Mouse (Mus musculus) telencephalon, adult 2 months (tissue): ENCODE data around the gene 1110017D15Rik.
"Not testable (repeated sequence)": the region's sequence is repeated elsewhere in the genome, so short reads cannot be mapped to it uniquely, and the experiment has no call there.

Source experiments
- DNase-seq: peaks from one replicate; pipeline ENCODE4 v3.0.0-alpha.2; 2011; ENCODE audit warnings: low read depth, low spot score

The 1110017D15Rik gene

GRCm38 (mm10) chr4:41481601-41482017 lies 35.5 kb downstream of the 1110017D15Rik start:
- no peak for DNase-seq

- no peak for DNase-seq
Observed at GRCm38 (mm10) chr4:41480254-41480653, 36.9 kb downstream of the 1110017D15Rik start.

- no peak for DNase-seq
Observed at GRCm38 (mm10) chr4:41479456-41479804, 37.7 kb downstream of the 1110017D15Rik start.

- DNase-seq = no peak
Observed at GRCm38 (mm10) chr4:41478751-41479455, 38.2 kb downstream of the 1110017D15Rik start.

GRCm38 (mm10) chr4:41477648-41478160 lies 39.4 kb downstream of the 1110017D15Rik start:
- no peak for DNase-seq

DNA sequence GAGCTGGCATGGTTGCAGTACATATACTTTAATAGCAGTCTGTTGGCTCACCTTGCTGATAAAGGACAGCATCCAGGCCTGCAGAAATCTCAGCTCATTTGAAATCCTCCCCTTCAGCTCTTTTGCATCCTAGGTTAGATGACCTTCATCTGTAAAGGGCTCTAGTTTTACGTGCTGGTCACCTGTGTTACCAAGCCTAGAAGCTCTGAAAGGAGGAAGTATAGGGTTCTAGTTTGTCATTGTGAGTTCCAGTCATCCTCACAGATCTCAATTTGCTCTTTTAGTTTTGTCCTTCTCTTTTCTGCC lies 45.8 kb downstream of the 1110017D15Rik start:
- no peak for DNase-seq

GRCm38 (mm10) chr4:41470684-41471383 lies 46.3 kb downstream of the 1110017D15Rik start:
- DNase-seq = peak; percentile 87

GRCm38 (mm10) chr4:41470051-41470683 lies 47.0 kb downstream of the 1110017D15Rik start:
- no peak for DNase-seq

GRCm38 (mm10) chr4:41469199-41469598 lies 47.9 kb downstream of the 1110017D15Rik start:
- DNase-seq = no peak

DNA sequence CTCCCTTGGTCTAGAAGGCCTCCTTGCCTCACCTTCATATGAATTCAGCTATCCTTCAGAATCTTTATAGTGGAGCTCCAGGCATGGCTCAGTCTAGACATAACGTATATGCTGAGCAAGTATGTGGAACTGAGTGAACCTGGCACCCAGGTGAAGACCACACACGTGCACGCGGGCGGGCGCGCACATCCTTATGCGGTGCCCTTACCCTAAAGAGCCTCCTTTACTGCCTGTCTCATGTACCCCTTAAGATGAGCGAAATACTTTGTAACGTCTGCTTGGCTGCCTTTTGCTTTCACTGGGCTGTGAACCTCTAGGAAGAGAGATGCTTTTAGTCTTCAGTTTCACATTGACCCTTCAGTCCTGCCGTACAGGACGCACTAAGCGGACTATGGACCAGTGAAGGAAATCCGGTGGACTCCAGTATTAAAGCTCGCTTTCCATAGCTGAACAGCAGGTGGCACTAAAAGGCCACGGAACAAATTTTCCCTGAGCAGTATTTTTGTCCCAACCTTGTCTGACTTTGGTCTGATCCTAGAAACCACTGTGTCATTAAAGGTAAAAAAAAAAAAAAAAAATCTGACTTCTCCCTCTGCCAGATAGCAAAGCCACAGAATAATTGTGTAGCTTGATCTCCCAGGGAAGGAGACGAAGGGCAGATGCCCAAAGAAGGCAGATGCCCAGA lies 48.6 kb downstream of the 1110017D15Rik start:
- DNase-seq = no peak

DNA sequence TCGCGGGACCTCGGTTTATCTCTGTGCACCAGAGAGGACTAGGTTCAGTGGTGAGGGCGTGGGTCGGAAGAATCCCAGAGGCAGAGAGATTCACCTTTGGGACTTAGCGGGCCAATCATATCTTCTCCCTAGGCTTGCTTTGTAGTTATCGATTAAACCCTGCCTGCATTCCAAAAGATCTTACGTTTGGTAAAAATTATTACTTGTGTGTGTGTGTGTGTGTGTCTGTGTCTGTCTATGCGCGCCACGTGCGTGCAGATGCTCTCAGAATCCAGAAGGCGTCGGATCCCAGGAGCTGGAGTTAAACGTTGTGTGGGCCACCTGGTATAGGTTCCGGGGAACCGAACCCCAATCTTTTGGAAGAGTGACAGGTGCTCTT lies 51.9 kb downstream of the 1110017D15Rik start:
- DNase-seq = no peak

- peak; percentile 99 for DNase-seq
Observed at GRCm38 (mm10) chr4:41464345-41465286, 52.5 kb downstream of the 1110017D15Rik start, which contains the start of the genes Kif24 and Nudt2. Kif24 (minus strand) TSS chr4:41464887. Nudt2 (plus strand) TSS chr4:41465151.

DNA sequence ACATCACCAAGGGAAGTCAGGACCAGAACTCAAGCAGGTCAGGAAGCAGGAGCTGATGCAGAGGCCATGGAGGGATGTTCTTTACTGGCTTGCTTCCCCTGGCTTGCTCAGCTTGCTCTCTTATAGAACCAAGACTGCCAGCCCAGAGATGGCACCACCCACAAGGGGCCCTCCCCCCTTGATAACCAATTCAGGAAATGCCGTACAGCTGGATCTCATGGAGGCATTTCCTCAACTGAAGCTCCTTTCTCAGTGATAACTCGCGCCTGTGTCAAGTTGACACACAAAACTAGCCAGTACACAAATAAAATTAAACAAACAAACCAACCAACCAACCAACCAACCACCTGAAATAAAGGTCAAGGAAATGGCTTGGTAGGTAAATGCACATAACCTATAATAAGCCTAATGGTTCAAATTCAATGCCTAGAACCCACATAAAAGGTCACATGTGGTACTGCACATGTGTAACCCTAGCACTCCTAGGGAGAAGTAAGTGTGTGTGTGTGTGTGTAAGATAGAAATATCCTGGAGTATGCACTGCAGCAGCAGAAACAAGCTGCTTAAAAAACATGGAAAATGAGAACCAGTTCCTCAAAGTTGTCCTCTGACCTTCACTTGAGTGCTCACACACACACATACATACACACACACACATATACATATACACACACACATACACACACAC lies 53.9 kb downstream of the 1110017D15Rik start:
- not testable (repeated sequence) for DNase-seq

DNA sequence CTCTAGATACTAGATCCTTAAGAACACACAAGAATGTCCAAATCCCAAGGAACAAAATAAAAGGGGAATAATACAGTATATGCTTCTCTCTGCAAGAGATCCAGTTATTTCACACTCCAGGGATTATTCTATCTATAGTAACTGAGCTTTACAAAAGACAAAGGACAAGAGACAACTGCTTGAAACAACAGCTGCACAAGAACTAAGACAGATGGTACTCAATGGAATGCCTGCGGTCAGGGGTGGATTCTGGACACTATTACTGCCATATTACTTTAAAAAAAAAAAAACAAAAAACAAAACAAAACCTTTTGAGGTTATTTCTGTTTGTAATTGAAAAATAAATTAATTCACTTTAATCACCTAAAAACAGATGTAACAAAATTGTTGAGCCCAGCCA lies 56.4 kb downstream of the 1110017D15Rik start:
- DNase-seq = no peak
